Mouse (Mus musculus): ENCODE results near the gene Gm16223. TPM values are rescaled to one million over a fixed set of nuclear protein-coding genes. Genes with fewer than 3 reads are reported as not detected.
A peak's percentile ranks its signal among the peaks of the same experiment; 100 is the strongest.

Gene Gm16223
- total RNA-seq (2021), result under 1 TPM in 1 of 2 experiments, not detected in 1; 0.14 TPM
- long read RNA-seq, partial matches to known transcripts, result 0 of 1 reads
- long read RNA-seq, other reads (novel, unspliced or antisense), result 1 of 1 reads

GRCm38 (mm10) chr5:42067476-42068187, at the start of gene Gm16223:
Gene Gm16223 (plus strand): TSS chr5:42067960.
- no peak for DNase-seq (ENCODE audit: low spot score in 2 of 2)

GRCm38 (mm10) chr5:42022029-42022428, 45.7 kb upstream of the Gm16223 start:
- no peak for DNase-seq (ENCODE audit: low spot score in 2 of 2)

- DNase-seq (ENCODE audit: low spot score in 2 of 2), result no peak
These were observed 44.2 kb upstream of the Gm16223 start for GRCm38 (mm10) chr5:42023521-42023920.

GRCm38 (mm10) chr5:42036388-42037082, 31.2 kb upstream of the Gm16223 start:
- no peak for DNase-seq (ENCODE audit: low spot score in 2 of 2)

GRCm38 (mm10) chr5:42054636-42055035, 13.1 kb upstream of the Gm16223 start:
- no peak for DNase-seq (ENCODE audit: low spot score in 2 of 2)

- no peak for DNase-seq (ENCODE audit: low spot score in 2 of 2)
These were observed 12.6 kb upstream of the Gm16223 start for GRCm38 (mm10) chr5:42055151-42055550.

GRCm38 (mm10) chr5:42065090-42065489, 2.7 kb upstream of the Gm16223 start:
- DNase-seq (ENCODE audit: low spot score in 2 of 2), result no peak

- DNase-seq (ENCODE audit: low spot score in 2 of 2), result no peak
These were observed 685 bp upstream of the Gm16223 start for GRCm38 (mm10) chr5:42067075-42067474.

- no peak for DNase-seq (ENCODE audit: low spot score in 2 of 2)
These were observed 424 bp downstream of the Gm16223 start for GRCm38 (mm10) chr5:42068188-42068579.

- no peak for DNase-seq (ENCODE audit: low spot score in 2 of 2)
These were observed 49.0 kb downstream of the Gm16223 start for GRCm38 (mm10) chr5:42116586-42117346.

- no peak for DNase-seq (ENCODE audit: low spot score in 2 of 2)
These were observed 57.8 kb downstream of the Gm16223 start for GRCm38 (mm10) chr5:42125562-42125961.

- DNase-seq (ENCODE audit: low spot score in 2 of 2), result no peak
These were observed 87.9 kb downstream of the Gm16223 start for GRCm38 (mm10) chr5:42155626-42156025.

- DNase-seq (ENCODE audit: low spot score in 2 of 2), result no peak
These were observed 97.0 kb downstream of the Gm16223 start for GRCm38 (mm10) chr5:42164731-42165130.

GRCm38 (mm10) chr5:42166311-42166710, 98.6 kb downstream of the Gm16223 start:
- DNase-seq (ENCODE audit: low spot score in 2 of 2), result no peak

- DNase-seq (ENCODE audit: low spot score in 2 of 2), result no peak
These were observed 100.3 kb downstream of the Gm16223 start for GRCm38 (mm10) chr5:42168071-42168470.

GRCm38 (mm10) chr5:42168785-42169184, 101.0 kb downstream of the Gm16223 start:
- DNase-seq (ENCODE audit: low spot score in 2 of 2), result no peak

- peak in 1 of 2 experiments; percentile 13 for DNase-seq (ENCODE audit: low spot score in 2 of 2)
These were observed 106.3 kb downstream of the Gm16223 start for GRCm38 (mm10) chr5:42174109-42174508.

GRCm38 (mm10) chr5:42175424-42175823, 107.7 kb downstream of the Gm16223 start:
- DNase-seq (ENCODE audit: low spot score in 2 of 2), result no peak

- no peak for DNase-seq (ENCODE audit: low spot score in 2 of 2)
These were observed 130.7 kb downstream of the Gm16223 start for GRCm38 (mm10) chr5:42198493-42198892.

- no peak for DNase-seq (ENCODE audit: low spot score in 2 of 2)
These were observed 139.8 kb downstream of the Gm16223 start for GRCm38 (mm10) chr5:42207456-42208122.
